Mouse (Mus musculus): Measurements from ENCODE around the gene Cnr1. TPM values are rescaled to one million over a fixed set of nuclear protein-coding genes. Genes with fewer than 3 reads are reported as not detected.

Gene Cnr1
- total and polyA plus RNA-seq, 3 experiments = not detected

- no peaks in the 10 kb centered on the region for H3K36me3 ChIP-seq (ENCODE audit: control insufficient read depth in 1 of 2, insufficient read depth in 2 of 2, low read length in 2 of 2)
- H3K4me3 ChIP-seq (ENCODE audit: control insufficient read depth in 1 of 2, insufficient read depth in 1 of 2, low read depth in 2 of 2, low read length in 2 of 2) = no peak overlapping the region
- H3K9me3 ChIP-seq (replicated peaks; ENCODE audit: insufficient read depth, low read length) = no peaks in the 10 kb centered on the region
- H3K27me3 ChIP-seq (ENCODE audit: control insufficient read depth in 1 of 2, insufficient read depth in 2 of 2, low read length in 2 of 2) = peaks cover 0 to 2% of the 10 kb centered on the region in 2 experiments; a peak in 1 of 4 replicates
- TF ChIP-seq MAX (IDR thresholded peaks at IDR 0.05; ENCODE audit: low read length) (no peak), CTCF (IDR thresholded peaks at IDR 0.05 in 2 of 3, conservative IDR thresholded peaks at IDR 0.05 in 1 of 3; ENCODE audit: control insufficient read depth in 1 of 3, insufficient read depth in 1 of 3, low read depth in 2 of 3, low read length in 3 of 3, poor library complexity in 1 of 3, severe bottlenecking in 1 of 3) (no peak)
- H3K9ac ChIP-seq (ENCODE audit: control insufficient read depth, low read depth, low read length, poor library complexity, severe bottlenecking) = no peak overlapping the region
- H3K27ac ChIP-seq (ENCODE audit: control insufficient read depth, low read depth, low read length) = no peak overlapping the region
- DNase-seq (ENCODE audit: low read depth, low spot score) = no peak
- H3K4me1 ChIP-seq (ENCODE audit: control insufficient read depth in 1 of 2, insufficient read depth in 2 of 2, low read length in 2 of 2) = no peaks in the 10 kb centered on the region
- no peaks in the 10 kb centered on the region for H3K79me2 ChIP-seq (ENCODE audit: control insufficient read depth, insufficient read depth, low read length, poor library complexity)
These were observed 15.6 kb upstream of the Cnr1 start for GRCm38 (mm10) chr4:33908786-33909185.

GRCm38 (mm10) chr4:33915730-33916129 is 8.7 kb upstream of the Cnr1 start:
- Histone ChIP-seq H3K27ac (ENCODE audit: control insufficient read depth, low read depth, low read length) (no peak overlapping the region), H3K79me2 (ENCODE audit: control insufficient read depth, insufficient read depth, low read length, poor library complexity) (no peaks in the 10 kb centered on the region), H3K36me3 (ENCODE audit: control insufficient read depth in 1 of 2, insufficient read depth in 2 of 2, low read length in 2 of 2) (no peaks in the 10 kb centered on the region), H3K27me3 (ENCODE audit: control insufficient read depth in 1 of 2, insufficient read depth in 2 of 2, low read length in 2 of 2) (no peaks in the 10 kb centered on the region; a peak in 1 of 4 replicates), H3K4me1 (ENCODE audit: control insufficient read depth in 1 of 2, insufficient read depth in 2 of 2, low read length in 2 of 2) (no peaks in the 10 kb centered on the region), H3K4me3 (ENCODE audit: control insufficient read depth in 1 of 2, insufficient read depth in 1 of 2, low read depth in 2 of 2, low read length in 2 of 2) (no peak overlapping the region), H3K9me3 (replicated peaks; ENCODE audit: insufficient read depth, low read length) (no peaks in the 10 kb centered on the region), H3K9ac (ENCODE audit: control insufficient read depth, low read depth, low read length, poor library complexity, severe bottlenecking) (no peak overlapping the region)
- TF ChIP-seq ETS1 (IDR thresholded peaks at IDR 0.05; ENCODE audit: low read depth, low read length) (no peak), ZNF384 (IDR thresholded peaks at IDR 0.05; ENCODE audit: low read depth, low read length) (no peak), TAL1 (IDR thresholded peaks at IDR 0.05; ENCODE audit: low read length) (no peak), POLR2AphosphoS2 (IDR thresholded peaks at IDR 0.05; ENCODE audit: low read length) (no peak), GABPA (IDR thresholded peaks at IDR 0.05; ENCODE audit: low read depth, low read length) (no peak), GATA1 (IDR thresholded peaks at IDR 0.05; ENCODE audit: low read depth, low read length) (no peak), USF2 (IDR thresholded peaks at IDR 0.05; ENCODE audit: borderline replicate concordance in 1 of 2, insufficient read depth in 1 of 2, low read depth in 1 of 2, low read length in 2 of 2) (no peak), CHD1 (IDR thresholded peaks at IDR 0.05; ENCODE audit: low read depth, low read length) (no peak), POLR2AphosphoS5 (IDR thresholded peaks at IDR 0.05; ENCODE audit: borderline replicate concordance, low read depth, low read length) (no peak), ZMIZ1 (IDR thresholded peaks at IDR 0.05; ENCODE audit: low read depth, low read length) (no peak)
- peak; percentile 4 for DNase-seq (ENCODE audit: low read depth, low spot score)

GRCm38 (mm10) chr4:33920807-33921206 is 3.6 kb upstream of the Cnr1 start:
- H3K36me3 ChIP-seq (ENCODE audit: control insufficient read depth in 1 of 2, insufficient read depth in 2 of 2, low read length in 2 of 2) = no peaks in the 10 kb centered on the region
- TF ChIP-seq GATA1 (IDR thresholded peaks at IDR 0.05; ENCODE audit: low read depth, low read length) (no peak), HCFC1 (IDR thresholded peaks at IDR 0.05; ENCODE audit: low read depth, low read length) (no peak), CHD1 (IDR thresholded peaks at IDR 0.05; ENCODE audit: low read depth, low read length) (no peak), ZNF384 (IDR thresholded peaks at IDR 0.05; ENCODE audit: low read depth, low read length) (no peak)

More at GRCm38 (mm10) chr4:33920807-33921206, 3.6 kb upstream of the Cnr1 start:
- H3K4me3 ChIP-seq (ENCODE audit: control insufficient read depth in 1 of 2, insufficient read depth in 1 of 2, low read depth in 2 of 2, low read length in 2 of 2) = no peak overlapping the region
- no peaks in the 10 kb centered on the region for H3K9me3 ChIP-seq (replicated peaks; ENCODE audit: insufficient read depth, low read length)
- no peak overlapping the region for H3K27ac ChIP-seq (ENCODE audit: control insufficient read depth, low read depth, low read length)
- H3K27me3 ChIP-seq (ENCODE audit: control insufficient read depth in 1 of 2, insufficient read depth in 2 of 2, low read length in 2 of 2) = no peaks in the 10 kb centered on the region; a peak in 1 of 4 replicates
- no peaks in the 10 kb centered on the region for H3K79me2 ChIP-seq (ENCODE audit: control insufficient read depth, insufficient read depth, low read length, poor library complexity)
- no peaks in the 10 kb centered on the region for H3K4me1 ChIP-seq (ENCODE audit: control insufficient read depth in 1 of 2, insufficient read depth in 2 of 2, low read length in 2 of 2)
- no peak overlapping the region for H3K9ac ChIP-seq (ENCODE audit: control insufficient read depth, low read depth, low read length, poor library complexity, severe bottlenecking)
- no peak for DNase-seq (ENCODE audit: low read depth, low spot score)
